Mouse (Mus musculus) layer of hippocampus, adult 9-10 months (tissue): Measurements from ENCODE around the gene Olfr205.
"Not testable (repeated sequence)": the region's sequence is repeated elsewhere in the genome, so short reads cannot be mapped to it uniquely, and the experiment has no call there.

ENCODE experiments used
- DNase-seq: peaks from one replicate; pipeline ENCODE4 v3.0.0; 2022; ENCODE audit warnings: low spot score

Olfr205 gene

GRCm38 (mm10) chr16:59331038-59331437, at the start of gene Olfr205:
Gene Olfr205, minus strand, starts transcription at chr16:59331138.
- DNase-seq: no peak

GRCm38 (mm10) chr16:59363893-59364292, 33.0 kb upstream of the Olfr205 start, which contains the start of gene Olfr209:
Gene Olfr209, minus strand, starts transcription at chr16:59363993.
- DNase-seq: no peak

GRCm38 (mm10) chr16:59349146-59349545, 18.2 kb upstream of the Olfr205 start, which contains the start of gene Olfr206:
Gene Olfr206, minus strand, starts transcription at chr16:59349246.
- no peak for DNase-seq

- DNase-seq: not testable (repeated sequence)
These were observed 7.7 kb downstream of the Olfr205 start for GRCm38 (mm10) chr16:59323262-59323661.

GRCm38 (mm10) chr16:59318148-59318547, 12.8 kb downstream of the Olfr205 start, which contains the start of gene Olfr204:
Gene Olfr204, minus strand, starts transcription at chr16:59318248.
- no peak for DNase-seq

- DNase-seq: no peak
These were observed 32.4 kb downstream of the Olfr205 start, which contains the start of gene Olfr203 for GRCm38 (mm10) chr16:59298581-59298980. Gene Olfr203, plus strand, starts transcription at chr16:59298881.

- DNase-seq: not testable (repeated sequence)
These were observed 43.4 kb downstream of the Olfr205 start for GRCm38 (mm10) chr16:59287576-59287975.

- DNase-seq: no peak
These were observed 44.2 kb downstream of the Olfr205 start, which contains the start of gene Olfr202 for GRCm38 (mm10) chr16:59286693-59287092. Gene Olfr202, minus strand, starts transcription at chr16:59286793.

GRCm38 (mm10) chr16:59283476-59283875, 47.5 kb downstream of the Olfr205 start:
- DNase-seq: no peak

GRCm38 (mm10) chr16:59280542-59280941, 50.4 kb downstream of the Olfr205 start:
- no peak for DNase-seq
